Mouse (Mus musculus) lung, embryonic 15.5 days (tissue): ENCODE measurements at regions not wholly inside any gene's neighbourhood (a gene's known extent, or its start where the extent isn't known, plus 50 kb on each side); places are given as distances from the start of the nearest gene placed in this dataset.

Experiments
- microRNA counts: library from miRNA; unstranded; fragments of <30 nt; microRNA quantifications from one replicate; lab custom pipeline; 2016
- microRNA-seq: library from miRNA; unstranded; fragments of <30 nt; microRNA quantifications from one replicate; pipeline ENCODE4, GENCODE M21; 2016

MicroRNAs in the stretch of these regions (microRNA counts, 519-probe panel; counts per million panel counts)
- 19.7 counts per million for microRNA mmu-miR-101a (lab: Ali Mortazavi, UCI)

Small RNA genes lying in the stretch of these regions (microRNA-seq; reads per million reads assigned to microRNA genes)
- gene Mir101a, result 93.8 reads per million, percentile 53 among the genes with 10 or more reads in this experiment
